Mouse (Mus musculus): ENCODE results near the gene Gm11444. TPM values are rescaled to one million over a fixed set of nuclear protein-coding genes. Genes with fewer than 3 reads are reported as not detected.

Gene Gm11444
- total and polyA plus RNA-seq, 2 experiments = not detected

GRCm38 (mm10) chr11:85833081-85833521 is 17.0 kb downstream of the Gm11444 start:
- TF ChIP-seq CTCF (IDR thresholded peaks at IDR 0.05; ENCODE audit: low read depth, low read length) (no peak), POLR2A (IDR thresholded peaks at IDR 0.05; ENCODE audit: extremely low read depth, insufficient read depth, low read length) (no peak)
- Histone ChIP-seq H3K79me2 (ENCODE audit: control insufficient read depth, insufficient read depth, low read length) (no peaks in the 10 kb centered on the region), H3K9ac (ENCODE audit: low read depth, low read length) (peak overlapping the region; percentile 65), H3K27me3 (ENCODE audit: control insufficient read depth, insufficient read depth, low read length) (peaks cover 39% of the 10 kb centered on the region), H3K36me3 (ENCODE audit: control insufficient read depth, insufficient read depth, low read length) (no peaks in the 10 kb centered on the region), H3K4me1 (ENCODE audit: control insufficient read depth, insufficient read depth, low read length) (no peaks in the 10 kb centered on the region), H3K27ac (replicated peaks; ENCODE audit: insufficient read depth, low read depth, low read length) (0 out of 2 replicates have a peak overlapping the region, but pooled peaks have one; percentile 37), H3K4me3 (ENCODE audit: insufficient read depth, low read depth, low read length) (peak overlapping the region; percentile 58)
- 2% methylated on average over 51 of the region's 54 CpGs for WGBS
- no peak for DNase-seq (ENCODE audit: extremely low read depth, low read depth, low spot score)

GRCm38 (mm10) chr11:85832231-85832924 is 17.8 kb downstream of the Gm11444 start, which contains the start of gene Tbx2:
TSS of gene Tbx2 (plus strand) at chr11:85832551.
- no peak for DNase-seq (ENCODE audit: extremely low read depth, low read depth, low spot score)
- Histone ChIP-seq H3K79me2 (ENCODE audit: control insufficient read depth, insufficient read depth, low read length) (no peaks in the 10 kb centered on the region), H3K4me1 (ENCODE audit: control insufficient read depth, insufficient read depth, low read length) (no peaks in the 10 kb centered on the region), H3K4me3 (ENCODE audit: insufficient read depth, low read depth, low read length) (peak within 1 kb of the TSS; percentile 58), H3K36me3 (ENCODE audit: control insufficient read depth, insufficient read depth, low read length) (no peaks in the 10 kb centered on the region), H3K27me3 (ENCODE audit: control insufficient read depth, insufficient read depth, low read length) (peaks cover 33% of the 10 kb centered on the region; the same call in 1 of the 2 replicates), H3K27ac (replicated peaks; ENCODE audit: insufficient read depth, low read depth, low read length) (peak within 1 kb of the TSS; percentile 42), H3K9ac (ENCODE audit: low read depth, low read length) (peak within 1 kb of the TSS; percentile 70)
- 5% methylated on average over 52 of the region's 52 CpGs for WGBS
- TF ChIP-seq POLR2A (IDR thresholded peaks at IDR 0.05; ENCODE audit: extremely low read depth, insufficient read depth, low read length) = 0 out of 2 replicates have a peak, but pooled peaks have one; percentile 32
- no peak for TF ChIP-seq CTCF (IDR thresholded peaks at IDR 0.05; ENCODE audit: low read depth, low read length)

GRCm38 (mm10) chr11:85831656-85832230 is 18.4 kb downstream of the Gm11444 start:
- H3K4me3 ChIP-seq (ENCODE audit: insufficient read depth, low read depth, low read length) = peak overlapping the region; percentile 58
- H3K27me3 ChIP-seq (ENCODE audit: control insufficient read depth, insufficient read depth, low read length) = peaks cover 27% of the 10 kb centered on the region; the same call in 1 of the 2 replicates
- H3K79me2 ChIP-seq (ENCODE audit: control insufficient read depth, insufficient read depth, low read length) = no peaks in the 10 kb centered on the region
- no peaks in the 10 kb centered on the region for H3K36me3 ChIP-seq (ENCODE audit: control insufficient read depth, insufficient read depth, low read length)
- no peak for TF ChIP-seq POLR2A (IDR thresholded peaks at IDR 0.05; ENCODE audit: extremely low read depth, insufficient read depth, low read length)
- no peak for TF ChIP-seq CTCF (IDR thresholded peaks at IDR 0.05; ENCODE audit: low read depth, low read length)
- peak overlapping the region; percentile 70 for H3K9ac ChIP-seq (ENCODE audit: low read depth, low read length)
- DNase-seq (ENCODE audit: extremely low read depth, low read depth, low spot score) = no peak
- WGBS = 4% methylated on average over 33 of the region's 33 CpGs
- peak overlapping the region; percentile 42 for H3K27ac ChIP-seq (replicated peaks; ENCODE audit: insufficient read depth, low read depth, low read length)
- no peaks in the 10 kb centered on the region for H3K4me1 ChIP-seq (ENCODE audit: control insufficient read depth, insufficient read depth, low read length)

- Histone ChIP-seq H3K27ac (replicated peaks; ENCODE audit: insufficient read depth, low read depth, low read length) (no peak overlapping the region), H3K79me2 (ENCODE audit: control insufficient read depth, insufficient read depth, low read length) (no peaks in the 10 kb centered on the region), H3K4me1 (ENCODE audit: control insufficient read depth, insufficient read depth, low read length) (no peaks in the 10 kb centered on the region), H3K27me3 (ENCODE audit: control insufficient read depth, insufficient read depth, low read length) (peaks cover 25% of the 10 kb centered on the region; the same call in 1 of the 2 replicates), H3K36me3 (ENCODE audit: control insufficient read depth, insufficient read depth, low read length) (no peaks in the 10 kb centered on the region), H3K4me3 (ENCODE audit: insufficient read depth, low read depth, low read length) (no peak overlapping the region), H3K9ac (ENCODE audit: low read depth, low read length) (no peak overlapping the region)
- no peak for DNase-seq (ENCODE audit: extremely low read depth, low read depth, low spot score)
- 0 out of 2 replicates have a peak, but pooled peaks have one; percentile 7 for TF ChIP-seq CTCF (IDR thresholded peaks at IDR 0.05; ENCODE audit: low read depth, low read length)
- TF ChIP-seq POLR2A (IDR thresholded peaks at IDR 0.05; ENCODE audit: extremely low read depth, insufficient read depth, low read length) = no peak
- WGBS = 10% methylated on average over 17 of the region's 17 CpGs
These were observed 19.2 kb downstream of the Gm11444 start for GRCm38 (mm10) chr11:85830901-85831341.

GRCm38 (mm10) chr11:85829520-85830440 is 20.4 kb downstream of the Gm11444 start:
- Histone ChIP-seq H3K4me3 (ENCODE audit: insufficient read depth, low read depth, low read length) (no peak overlapping the region), H3K9ac (ENCODE audit: low read depth, low read length) (no peak overlapping the region), H3K27me3 (ENCODE audit: control insufficient read depth, insufficient read depth, low read length) (peaks cover 20% of the 10 kb centered on the region; the same call in 1 of the 2 replicates), H3K36me3 (ENCODE audit: control insufficient read depth, insufficient read depth, low read length) (no peaks in the 10 kb centered on the region), H3K79me2 (ENCODE audit: control insufficient read depth, insufficient read depth, low read length) (no peaks in the 10 kb centered on the region), H3K4me1 (ENCODE audit: control insufficient read depth, insufficient read depth, low read length) (no peaks in the 10 kb centered on the region), H3K27ac (replicated peaks; ENCODE audit: insufficient read depth, low read depth, low read length) (no peak overlapping the region)
- DNase-seq (ENCODE audit: extremely low read depth, low read depth, low spot score) = no peak
- WGBS = 13% methylated on average over 61 of the region's 61 CpGs
- TF ChIP-seq POLR2A (IDR thresholded peaks at IDR 0.05; ENCODE audit: extremely low read depth, insufficient read depth, low read length) = no peak
- TF ChIP-seq CTCF (IDR thresholded peaks at IDR 0.05; ENCODE audit: low read depth, low read length) = no peak

All from liver, adult 2 months (tissue).